Mouse (Mus musculus) E14TG2a.4 (cell line): ENCODE data around the gene Nup133.
"Not testable (repeated sequence)": the region's sequence is repeated elsewhere in the genome, so short reads cannot be mapped to it uniquely, and the experiment has no call there.

Experiments
- H3K27me3 ChIP-seq: 2 replicates; pipeline ENCODE4 v1.6.1; 2014; ENCODE audit warnings: low read length, control low read depth; ENCODE audit not compliant: insufficient read depth
- H3K36me3 ChIP-seq: 2 replicates; pipeline ENCODE4 v1.6.1; 2014; ENCODE audit warnings: low read length, control low read depth; ENCODE audit not compliant: insufficient read depth
- H3K4me1 ChIP-seq: replicated peaks from 2 replicates; pipeline ENCODE4 v1.6.1; 2014; ENCODE audit warnings: low read depth, low read length, control low read depth
- H3K4me3 ChIP-seq: replicated peaks from 2 replicates; pipeline ENCODE4 v1.5.1; 2014; ENCODE audit warnings: mild to moderate bottlenecking, low read length
- H3K9me3 ChIP-seq: 2 replicates; pipeline ENCODE4 v1.6.1; 2014; ENCODE audit warnings: low read length, control low read depth
- CTCF ChIP-seq: conservative IDR thresholded peaks from 2 replicates; pipeline ENCODE4 v1.5.1; 2014; ENCODE audit warnings: low read length
- NANOG ChIP-seq: IDR thresholded peaks from 2 replicates; pipeline ENCODE4 v1.6.1; 2014; ENCODE audit warnings: borderline replicate concordance, low read length, mixed read lengths
- POU5F1 ChIP-seq: IDR thresholded peaks from 2 replicates; pipeline ENCODE4 v1.6.1; 2014; ENCODE audit warnings: low read length, borderline replicate concordance

Nup133 gene

DNA sequence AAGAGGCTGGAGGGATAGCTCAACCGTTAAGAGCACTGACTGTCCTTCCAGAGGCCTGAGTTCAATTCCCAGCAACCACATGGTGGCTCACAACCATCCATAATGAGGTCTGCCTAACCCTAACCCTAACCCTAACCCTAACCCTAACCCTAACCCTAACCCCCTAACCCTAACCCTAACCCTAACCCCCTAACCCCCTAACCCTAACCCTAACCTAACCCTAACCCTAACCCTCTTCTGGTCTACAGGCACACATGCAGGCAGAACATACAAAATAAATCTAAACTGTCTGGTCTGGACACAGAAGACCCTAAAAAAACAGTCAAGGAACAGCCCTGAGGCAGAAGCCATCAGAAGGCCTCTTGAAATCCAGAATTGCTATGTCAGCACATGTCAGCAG lies 12.3 kb upstream of the Nup133 start:
- no peak for TF ChIP-seq POU5F1
- no peak for TF ChIP-seq NANOG
- no peak for TF ChIP-seq CTCF
- Histone ChIP-seq H3K36me3 (peaks cover 72% of the 10 kb centered on the region), H3K9me3 (no peaks in the 10 kb centered on the region)

DNA sequence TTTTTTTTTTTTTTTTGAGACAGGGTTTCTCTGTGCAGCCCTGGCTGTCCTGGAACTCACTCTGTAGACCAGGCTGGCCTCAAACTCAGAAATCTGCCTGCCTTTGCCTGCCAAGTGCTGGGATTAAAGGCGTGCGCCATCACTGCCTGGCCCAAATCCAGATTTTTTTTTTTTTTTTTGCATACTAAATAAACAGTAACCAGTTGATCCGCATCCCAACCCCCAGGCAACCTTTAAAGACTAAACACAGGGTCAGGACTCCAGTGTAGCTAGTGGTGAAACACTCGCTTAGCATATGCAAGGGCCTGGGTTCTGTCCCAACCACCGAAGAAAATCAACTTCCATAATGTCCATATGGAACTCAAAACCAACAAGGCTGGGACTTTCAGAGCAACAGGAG lies 11.5 kb upstream of the Nup133 start:
- not testable (repeated sequence) for H3K27me3 ChIP-seq, H3K4me3 ChIP-seq, H3K9me3 ChIP-seq
- peaks cover 65% of the 10 kb centered on the region for H3K36me3 ChIP-seq
- peaks cover 15% of the 10 kb centered on the region for H3K4me1 ChIP-seq

More for the DNA sequence above, 12.3 kb upstream of the Nup133 start:
- Histone ChIP-seq H3K27me3 (no peaks in the 10 kb centered on the region), H3K4me3 (no peak overlapping the region), H3K4me1 (peaks cover 15% of the 10 kb centered on the region)

DNA sequence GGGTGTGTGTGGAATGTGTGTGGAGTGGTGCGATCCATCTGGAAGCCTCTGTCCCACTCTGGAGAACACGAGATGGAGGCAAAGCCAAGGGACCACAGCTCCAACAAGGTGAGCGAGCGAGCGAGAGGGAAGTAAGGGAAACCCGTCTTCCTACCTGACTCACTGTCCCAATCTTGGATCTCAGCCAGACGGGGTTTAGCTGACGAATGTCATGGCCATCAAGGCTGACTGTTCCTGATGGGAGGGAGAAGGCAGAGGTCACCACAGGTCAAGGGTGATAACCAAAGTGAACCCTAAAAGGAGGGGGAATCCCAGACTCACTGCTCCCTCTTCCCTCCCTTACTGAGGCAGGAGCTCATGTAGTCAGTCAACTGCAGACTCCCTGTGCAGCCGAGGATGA lies 11.0 kb upstream of the Nup133 start:
- Histone ChIP-seq H3K36me3 (peaks cover 65% of the 10 kb centered on the region), H3K4me1 (peaks cover 15% of the 10 kb centered on the region), H3K27me3 (no peaks in the 10 kb centered on the region), H3K4me3 (no peak overlapping the region), H3K9me3 (no peaks in the 10 kb centered on the region)
- TF ChIP-seq POU5F1 (no peak), CTCF (no peak), NANOG (no peak)

DNA sequence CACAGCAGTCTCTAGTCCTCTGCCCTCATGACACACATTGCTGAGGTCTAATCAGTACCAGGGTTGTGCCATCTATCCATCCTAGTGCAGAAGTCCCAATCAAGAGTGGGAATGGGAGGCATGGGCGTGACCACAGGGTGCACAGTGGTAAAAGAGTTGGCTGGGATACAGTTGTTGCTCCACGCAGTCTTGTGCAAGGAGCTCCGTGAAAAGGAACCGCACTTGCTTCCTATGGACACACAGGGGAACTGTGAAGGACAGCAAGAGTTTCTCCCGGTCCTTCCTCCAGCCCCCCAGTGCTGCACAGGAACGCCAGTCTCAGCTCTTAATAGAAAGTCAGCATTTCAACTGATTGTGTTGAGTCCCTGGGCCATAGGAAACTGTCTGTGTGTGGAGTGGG lies 10.4 kb upstream of the Nup133 start:
- H3K4me3 ChIP-seq = no peak overlapping the region
- TF ChIP-seq NANOG = no peak
- no peak for TF ChIP-seq CTCF
- TF ChIP-seq POU5F1 = no peak
- peaks cover 15% of the 10 kb centered on the region for H3K4me1 ChIP-seq
- H3K27me3 ChIP-seq = no peaks in the 10 kb centered on the region
- no peaks in the 10 kb centered on the region for H3K9me3 ChIP-seq
- peaks cover 63% of the 10 kb centered on the region for H3K36me3 ChIP-seq

DNA sequence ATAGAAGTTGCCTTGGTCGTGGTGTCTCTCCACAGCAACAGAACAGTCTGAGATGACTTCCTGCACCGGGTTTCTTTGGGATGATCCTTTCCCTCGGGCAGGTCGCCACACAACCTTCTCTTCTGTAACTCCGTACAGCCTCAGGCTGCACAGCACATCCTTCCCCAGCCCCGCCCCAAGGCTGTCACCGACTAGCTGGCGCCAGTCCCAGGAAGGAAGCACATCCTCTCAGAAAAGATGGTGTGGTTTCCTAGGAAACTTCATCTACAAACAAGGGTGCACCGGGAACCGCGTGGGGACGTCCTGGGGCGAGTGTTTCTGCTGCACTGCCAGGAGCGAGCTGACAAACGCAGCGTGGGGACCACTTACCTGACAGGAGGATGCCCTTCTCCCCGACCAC lies 9.1 kb upstream of the Nup133 start:
- peaks cover 68% of the 10 kb centered on the region for H3K36me3 ChIP-seq
- TF ChIP-seq NANOG (no peak), CTCF (no peak), POU5F1 (no peak)
- H3K9me3 ChIP-seq = no peaks in the 10 kb centered on the region
- H3K4me1 ChIP-seq = peaks cover 15% of the 10 kb centered on the region
- H3K27me3 ChIP-seq = no peaks in the 10 kb centered on the region
- no peak overlapping the region for H3K4me3 ChIP-seq

DNA sequence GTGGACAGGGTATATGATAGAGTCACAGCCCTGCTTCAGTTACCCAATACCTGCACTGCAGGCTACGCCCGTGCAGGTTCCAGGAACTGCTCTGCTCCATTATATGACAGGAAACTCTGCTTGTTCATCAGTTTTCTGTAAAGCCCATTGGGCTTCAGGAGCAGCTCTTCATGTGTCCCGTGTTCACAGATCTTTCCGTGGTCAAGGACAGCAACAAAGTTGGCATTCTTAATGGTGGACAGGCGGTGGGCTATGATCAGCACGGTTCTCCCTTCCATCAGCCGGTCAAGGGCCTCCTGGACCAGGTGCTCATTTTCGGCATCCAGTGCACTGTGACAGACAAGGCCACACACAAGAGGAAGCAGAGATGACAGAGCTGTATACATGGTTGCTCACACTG lies 5.2 kb upstream of the Nup133 start:
- Histone ChIP-seq H3K36me3 (peaks cover 42% of the 10 kb centered on the region), H3K4me3 (no peak overlapping the region), H3K27me3 (no peaks in the 10 kb centered on the region), H3K9me3 (no peaks in the 10 kb centered on the region), H3K4me1 (peaks cover 30% of the 10 kb centered on the region)
- TF ChIP-seq NANOG (no peak), POU5F1 (no peak), CTCF (no peak)

DNA sequence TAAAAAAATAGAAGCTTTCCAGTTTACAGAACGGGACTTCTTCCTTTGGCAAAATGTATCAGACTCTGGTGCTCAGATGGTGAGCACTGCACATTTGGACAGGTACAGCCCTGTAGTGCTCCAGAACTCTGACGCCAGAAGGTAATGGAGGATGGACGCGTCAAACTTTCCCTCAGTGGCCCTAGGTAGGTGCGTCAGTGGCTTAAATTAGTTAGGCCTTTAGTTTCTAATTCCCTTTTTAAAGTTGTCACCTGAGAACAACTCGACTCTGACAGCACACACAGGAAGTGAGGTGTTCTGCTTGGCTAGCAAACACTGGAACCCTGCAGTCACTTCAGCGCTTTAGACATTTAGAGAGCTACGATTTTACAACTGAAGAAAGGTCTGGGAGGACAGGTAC lies 4.6 kb upstream of the Nup133 start:
- H3K4me3 ChIP-seq = no peak overlapping the region
- peaks cover 28% of the 10 kb centered on the region for H3K4me1 ChIP-seq
- TF ChIP-seq CTCF (no peak), POU5F1 (no peak)
- no peaks in the 10 kb centered on the region for H3K27me3 ChIP-seq
- peaks cover 39% of the 10 kb centered on the region for H3K36me3 ChIP-seq
- H3K9me3 ChIP-seq = no peaks in the 10 kb centered on the region

DNA sequence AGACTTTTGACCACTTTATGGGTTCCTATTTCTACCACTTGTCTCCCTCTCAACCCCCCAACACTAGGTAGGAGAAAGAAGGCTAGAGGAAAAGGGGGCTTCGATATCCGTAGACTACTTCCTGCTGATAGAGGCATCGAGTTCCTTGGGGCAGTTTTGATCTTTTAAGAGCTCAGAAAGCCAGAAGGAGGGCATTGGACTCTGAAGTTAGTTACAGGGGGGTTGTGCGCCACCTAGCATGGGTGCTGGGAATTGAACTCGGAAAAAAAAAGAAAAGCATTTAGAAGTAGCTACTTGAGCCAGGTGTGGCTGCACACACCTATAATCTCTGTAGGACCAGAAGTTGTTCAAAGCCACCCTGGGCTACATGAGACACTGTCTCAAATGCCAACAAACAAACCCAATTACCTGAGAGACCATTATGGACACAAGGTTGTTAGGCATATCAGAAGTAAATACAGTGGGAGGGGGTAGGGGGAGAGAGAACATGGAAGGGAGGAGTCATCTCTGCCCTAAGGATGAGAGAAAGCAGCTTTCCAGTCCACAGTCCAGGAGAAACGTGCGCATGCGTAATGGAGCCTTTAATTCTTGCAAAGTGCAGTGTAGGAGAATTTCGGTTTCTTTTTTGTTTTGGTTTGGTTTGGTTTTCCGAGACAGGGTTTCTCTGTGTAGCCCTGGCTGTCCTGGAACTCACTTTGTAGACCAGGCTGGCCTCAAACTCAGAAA lies 1.2 kb upstream of the Nup133 start:
- Histone ChIP-seq H3K27me3 (no peaks in the 10 kb centered on the region), H3K9me3 (no peaks in the 10 kb centered on the region), H3K36me3 (peaks cover 40% of the 10 kb centered on the region), H3K4me3 (peak overlapping the region; percentile 99), H3K4me1 (peaks cover 25% of the 10 kb centered on the region)
- TF ChIP-seq CTCF = peak; percentile 81
- no peak for TF ChIP-seq NANOG

DNA sequence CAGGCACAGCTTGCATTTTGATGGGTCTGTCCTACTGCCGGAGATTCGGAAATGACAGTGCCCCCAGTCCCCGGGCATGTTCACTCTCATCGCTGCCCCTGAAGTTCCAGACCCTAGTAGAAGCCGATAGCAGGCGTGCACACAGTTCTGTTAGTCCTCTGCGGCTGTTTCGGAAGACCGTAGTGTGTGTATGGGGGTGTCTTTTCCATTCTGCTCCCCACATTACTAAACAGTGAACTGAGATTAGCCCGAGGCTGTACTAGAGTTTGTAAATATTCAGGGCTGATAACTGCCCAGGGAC lies 571 bp upstream of the Nup133 start:
- Histone ChIP-seq H3K4me3 (peak overlapping the region; percentile 99), H3K27me3 (no peaks in the 10 kb centered on the region), H3K4me1 (peaks cover 25% of the 10 kb centered on the region), H3K36me3 (peaks cover 45% of the 10 kb centered on the region), H3K9me3 (no peaks in the 10 kb centered on the region)
- TF ChIP-seq NANOG = no peak
- no peak for TF ChIP-seq CTCF
- TF ChIP-seq POU5F1 = no peak
